ENCODE assay signal across 9 mouse cellular contexts in the genomic region with DNA sequence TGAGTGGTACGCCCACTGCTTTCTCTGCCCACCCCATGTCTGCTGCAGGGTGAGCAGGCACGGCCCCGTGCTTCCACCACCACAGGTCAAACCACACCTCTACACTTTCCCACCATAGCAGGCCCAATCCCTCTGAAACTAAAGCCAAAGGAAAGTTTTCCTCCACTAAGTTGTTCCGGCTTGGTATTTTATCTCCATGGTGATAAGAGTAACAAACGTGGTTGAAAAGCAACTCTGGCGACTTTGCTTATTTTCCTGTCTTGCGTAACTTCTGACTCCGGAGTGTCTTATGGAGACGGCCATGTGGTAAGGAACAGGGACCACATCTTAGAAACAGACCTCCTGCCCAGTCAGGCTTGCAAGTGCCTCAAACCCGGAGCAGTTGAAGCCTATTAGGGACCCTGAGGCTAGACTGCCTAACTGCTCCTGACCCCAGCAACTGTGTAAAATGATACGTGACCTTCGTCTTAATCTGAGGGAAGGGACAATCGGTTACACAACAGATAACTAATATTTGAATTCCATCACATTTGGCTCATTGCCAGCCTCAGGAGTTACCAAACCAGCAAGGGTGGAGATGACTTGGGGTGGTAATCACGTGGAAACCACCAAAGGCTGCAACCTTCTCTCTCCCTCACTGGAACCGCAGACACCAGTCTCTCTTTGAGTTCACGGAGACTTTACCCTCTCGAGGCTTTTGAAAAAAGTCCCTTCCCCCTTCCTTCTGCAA. TPM values are rescaled to one million over a fixed set of nuclear protein-coding genes. Genes with fewer than 3 reads are reported as not detected.
A peak's percentile ranks its signal among the peaks of the same experiment; 100 is the strongest.
DNase-seq lines count a peak whose midpoint lies in the region; ATAC-seq and TF ChIP-seq lines count a peak whose summit lies in the region.
"Had no signal": no experiment of that assay in that cellular context is flagged by ENCODE, and none has a peak within 500 bp of the region (broad histone marks: within the 10 kb centered on the region; RNA-seq: fewer than 3 reads in every experiment).

No protein-coding gene starts in this region.

- peak overlapping the region; percentile 7 for H3K4me3 ChIP-seq in liver, adult 2 months (ENCODE audit: insufficient read depth, low read depth, low read length)
- no peak overlapping the region for H3K4me3 ChIP-seq in heart, adult 2 months
- no peak overlapping the region for H3K4me3 ChIP-seq in liver, postnatal 0 days (ENCODE audit: low read depth, low read length)
- H3K4me3 ChIP-seq in stomach, embryonic 16.5 days (replicated peaks; ENCODE audit: low read length), result no peak overlapping the region
- H3K4me3 ChIP-seq in hindbrain, embryonic 16.5 days (ENCODE audit: low read length), result no peak overlapping the region
- no peak overlapping the region for H3K4me3 ChIP-seq in midbrain, embryonic 11.5 days (ENCODE audit: low read depth, low read length)
- H3K4me3 ChIP-seq in hindbrain, embryonic 11.5 days (ENCODE audit: low read depth, low read length), result no peak overlapping the region
- H3K4me3 ChIP-seq: midbrain, embryonic 12.5 days had no signal

- DNase-seq in liver, adult 2 months (ENCODE audit: extremely low read depth, low read depth, low spot score), result peak; percentile 97
- DNase-seq in liver, result no peak
- peak; percentile 42 to 43 for DNase-seq in heart, adult 2 months
- peak; percentile 69 for DNase-seq in liver, postnatal 0 days
- DNase-seq in midbrain, embryonic 11.5 days (ENCODE audit: low spot score, missing footprints), result no peak
- no peak for DNase-seq in hindbrain, embryonic 11.5 days (ENCODE audit: low spot score)

- H3K9ac ChIP-seq in liver, adult 2 months (ENCODE audit: low read depth, low read length), result peak overlapping the region; percentile 54
- H3K9ac ChIP-seq in heart, adult 2 months (ENCODE audit: low read depth, low read length), result no peak overlapping the region
- H3K9ac ChIP-seq in liver, postnatal 0 days (replicated peaks), result no peak overlapping the region
- H3K9ac ChIP-seq in stomach, embryonic 16.5 days (ENCODE audit: low read length), result peak overlapping the region; percentile 4; the same call in 1 of the 2 replicates
- H3K9ac ChIP-seq in hindbrain, embryonic 16.5 days (ENCODE audit: low read depth, low read length), result no peak overlapping the region
- H3K9ac ChIP-seq in midbrain, embryonic 11.5 days (ENCODE audit: low read length), result no peak overlapping the region
- no peak overlapping the region for H3K9ac ChIP-seq in hindbrain, embryonic 11.5 days (ENCODE audit: low read depth, low read length)
- H3K9ac ChIP-seq: midbrain, embryonic 12.5 days had no signal

- H3K79me2 ChIP-seq in liver, adult 2 months (ENCODE audit: control insufficient read depth, insufficient read depth, low read length), result no peaks in the 10 kb centered on the region
- no peaks in the 10 kb centered on the region for H3K79me2 ChIP-seq in heart, adult 2 months (replicated peaks; ENCODE audit: control insufficient read depth, insufficient read depth, low read length)

- no peaks in the 10 kb centered on the region for H3K36me3 ChIP-seq in liver, adult 2 months (ENCODE audit: control insufficient read depth, insufficient read depth, low read length)
- H3K36me3 ChIP-seq in heart, adult 2 months (ENCODE audit: control insufficient read depth, insufficient read depth, low read length), result no peaks in the 10 kb centered on the region
- H3K36me3 ChIP-seq in liver, postnatal 0 days (replicated peaks; ENCODE audit: insufficient read depth, low read length), result no peaks in the 10 kb centered on the region
- no peaks in the 10 kb centered on the region for H3K36me3 ChIP-seq in stomach, embryonic 16.5 days (ENCODE audit: control insufficient read depth, insufficient read depth, low read length)
- H3K36me3 ChIP-seq in hindbrain, embryonic 16.5 days (ENCODE audit: control insufficient read depth, insufficient read depth, low read length), result no peaks in the 10 kb centered on the region
- H3K36me3 ChIP-seq in midbrain, embryonic 11.5 days (ENCODE audit: control insufficient read depth, insufficient read depth, low read length), result no peaks in the 10 kb centered on the region
- no peaks in the 10 kb centered on the region for H3K36me3 ChIP-seq in hindbrain, embryonic 11.5 days (ENCODE audit: control insufficient read depth, insufficient read depth, low read length)
- H3K36me3 ChIP-seq: midbrain, embryonic 12.5 days had no signal

- peaks cover 32% of the 10 kb centered on the region for H3K4me1 ChIP-seq in liver, adult 2 months (ENCODE audit: control insufficient read depth, insufficient read depth, low read length)
- peaks cover 4% of the 10 kb centered on the region for H3K4me1 ChIP-seq in heart, adult 2 months (ENCODE audit: control insufficient read depth, insufficient read depth, low read length)
- peaks cover 29% of the 10 kb centered on the region for H3K4me1 ChIP-seq in liver, postnatal 0 days (ENCODE audit: insufficient read depth)
- peaks cover 8% of the 10 kb centered on the region; the same call in 1 of the 2 replicates for H3K4me1 ChIP-seq in stomach, embryonic 16.5 days (ENCODE audit: control insufficient read depth, insufficient read depth, low read length)
- no peaks in the 10 kb centered on the region for H3K4me1 ChIP-seq in hindbrain, embryonic 16.5 days (ENCODE audit: control insufficient read depth, insufficient read depth, low read depth, low read length)
- H3K4me1 ChIP-seq in midbrain, embryonic 11.5 days (ENCODE audit: control insufficient read depth, insufficient read depth, low read length), result no peaks in the 10 kb centered on the region
- H3K4me1 ChIP-seq in hindbrain, embryonic 11.5 days (replicated peaks; ENCODE audit: control insufficient read depth, insufficient read depth, low read length), result no peaks in the 10 kb centered on the region
- H3K4me1 ChIP-seq: midbrain, embryonic 12.5 days had no signal

- TF ChIP-seq CTCF in liver, adult 2 months (IDR thresholded peaks at IDR 0.05; ENCODE audit: low read depth, low read length), result no peak
- TF ChIP-seq CTCF in heart, adult 2 months (IDR thresholded peaks at IDR 0.05), result no peak
- TF ChIP-seq CTCF in liver, postnatal 0 days (IDR thresholded peaks at IDR 0.05; ENCODE audit: low read depth), result no peak

- TF ChIP-seq EP300 in heart, adult 2 months (IDR thresholded peaks at IDR 0.05; ENCODE audit: insufficient read depth, low read depth, low read length), result no peak
- TF ChIP-seq EP300 in liver, postnatal 0 days (IDR thresholded peaks at IDR 0.05; ENCODE audit: low read depth), result peak; percentile 67; the same call in 1 of the 2 replicates

- no peaks in the 10 kb centered on the region for H3K9me3 ChIP-seq in liver, postnatal 0 days (ENCODE audit: low read length)
- H3K9me3 ChIP-seq in stomach, embryonic 16.5 days (replicated peaks; ENCODE audit: control insufficient read depth, low read length), result no peaks in the 10 kb centered on the region
- no peaks in the 10 kb centered on the region for H3K9me3 ChIP-seq in hindbrain, embryonic 16.5 days (ENCODE audit: control insufficient read depth, low read length)
- H3K9me3 ChIP-seq in midbrain, embryonic 11.5 days (ENCODE audit: control insufficient read depth, low read length), result no peaks in the 10 kb centered on the region
- H3K9me3 ChIP-seq in hindbrain, embryonic 11.5 days (ENCODE audit: control insufficient read depth, low read length), result no peaks in the 10 kb centered on the region
- H3K9me3 ChIP-seq: midbrain, embryonic 12.5 days had no signal

- WGBS in liver, adult 2 months, result 8% methylated on average over 17 of the region's 17 CpGs
- 36% methylated on average over 17 of the region's 17 CpGs for WGBS in heart, adult 2 months
- 14% methylated on average over 17 of the region's 17 CpGs for WGBS in liver, postnatal 0 days (ENCODE audit: insufficient replicate concordance)
- WGBS in stomach, embryonic 16.5 days, result 39% methylated on average over 17 of the region's 17 CpGs
- WGBS in hindbrain, embryonic 16.5 days, result 80% methylated on average over 17 of the region's 17 CpGs
- 81% methylated on average over 17 of the region's 17 CpGs for WGBS in midbrain, embryonic 11.5 days
- 77% methylated on average over 17 of the region's 17 CpGs for WGBS in hindbrain, embryonic 11.5 days

- TF ChIP-seq POLR2A in liver, adult 2 months (IDR thresholded peaks at IDR 0.05; ENCODE audit: extremely low read depth, insufficient read depth, low read length), result no peak
- TF ChIP-seq POLR2A in heart, adult 2 months (IDR thresholded peaks at IDR 0.05; ENCODE audit: insufficient read depth, low read depth, low read length), result no peak

- H3K27ac ChIP-seq in liver, adult 2 months (replicated peaks; ENCODE audit: insufficient read depth, low read depth, low read length), result peak overlapping the region; percentile 94
- H3K27ac ChIP-seq in heart, adult 2 months, result no peak overlapping the region; the same call in 1 of the 2 replicates
- H3K27ac ChIP-seq in liver, postnatal 0 days (ENCODE audit: low read depth), result peak overlapping the region; percentile 86
- peak overlapping the region; percentile 56 for H3K27ac ChIP-seq in stomach, embryonic 16.5 days (ENCODE audit: low read length)
- H3K27ac ChIP-seq in hindbrain, embryonic 16.5 days (ENCODE audit: low read depth, low read length), result no peak overlapping the region
- H3K27ac ChIP-seq in midbrain, embryonic 11.5 days (ENCODE audit: low read depth, low read length), result no peak overlapping the region
- H3K27ac ChIP-seq in hindbrain, embryonic 11.5 days (ENCODE audit: low read depth, low read length), result no peak overlapping the region
- H3K27ac ChIP-seq: midbrain, embryonic 12.5 days had no signal

- H3K27me3 ChIP-seq in liver, adult 2 months (ENCODE audit: control insufficient read depth, insufficient read depth, low read length), result no peaks in the 10 kb centered on the region
- no peaks in the 10 kb centered on the region for H3K27me3 ChIP-seq in heart, adult 2 months (ENCODE audit: control insufficient read depth, insufficient read depth, low read length)
- H3K27me3 ChIP-seq in liver, postnatal 0 days (ENCODE audit: insufficient read depth, low read length), result no peaks in the 10 kb centered on the region
- H3K27me3 ChIP-seq in stomach, embryonic 16.5 days (ENCODE audit: control insufficient read depth, insufficient read depth, low read length), result no peaks in the 10 kb centered on the region
- H3K27me3 ChIP-seq in hindbrain, embryonic 16.5 days (replicated peaks; ENCODE audit: control insufficient read depth, insufficient read depth, low read length), result no peaks in the 10 kb centered on the region; the same call in 1 of the 2 replicates
- no peaks in the 10 kb centered on the region for H3K27me3 ChIP-seq in midbrain, embryonic 11.5 days (ENCODE audit: control insufficient read depth, insufficient read depth, low read length)
- no peaks in the 10 kb centered on the region for H3K27me3 ChIP-seq in hindbrain, embryonic 11.5 days (ENCODE audit: control insufficient read depth, insufficient read depth, low read length)
- H3K27me3 ChIP-seq: midbrain, embryonic 12.5 days had no signal

- H3K4me2 ChIP-seq in liver, postnatal 0 days (ENCODE audit: low read depth, low read length), result peak overlapping the region; percentile 56
- H3K4me2 ChIP-seq in stomach, embryonic 16.5 days (ENCODE audit: low read depth, low read length), result no peak overlapping the region
- no peak overlapping the region for H3K4me2 ChIP-seq in hindbrain, embryonic 16.5 days (ENCODE audit: low read length)
- no peak overlapping the region for H3K4me2 ChIP-seq in midbrain, embryonic 11.5 days
- H3K4me2 ChIP-seq in hindbrain, embryonic 11.5 days (replicated peaks; ENCODE audit: low read depth, low read length), result no peak overlapping the region
- H3K4me2 ChIP-seq: midbrain, embryonic 12.5 days had no signal

- intact Hi-C loops in heart, adult 2 months (cut with DNase I), result no loop called here

- ATAC-seq in liver, postnatal 0 days, result peak; percentile 59
- peak; percentile 72 for ATAC-seq in stomach, embryonic 16.5 days (ENCODE audit: insufficient read depth, low FRiP score)
- ATAC-seq in hindbrain, embryonic 16.5 days, result no peak
- ATAC-seq in midbrain, embryonic 11.5 days (ENCODE audit: low FRiP score), result no peak
- ATAC-seq in hindbrain, embryonic 11.5 days (ENCODE audit: low FRiP score), result no peak

RNA-seq across cellular contexts. Expression of gene Clstn3, which starts 13.5 kb away (rescaled TPM):
- total RNA-seq in liver, adult 2 months (2014; rRNA removed), result 1.6 and 2.7 TPM in 2 replicates
- polyA plus RNA-seq in liver, adult 2 months (2012; rRNA removed), result 4.1 and 4.4 TPM in 2 replicates
- 1 to 10 TPM; 1.4 to 1.9 TPM for total RNA-seq in heart, adult 2 months (2021)
- polyA plus RNA-seq in heart, adult 2 months (2012; rRNA removed), result 5.1 and 11.8 TPM in 2 replicates
- polyA plus RNA-seq in liver, postnatal 0 days (2015; fragmentation: Nextera tagmentation; extraction: Ambion mirVana), result 1.8 TPM in 2 replicates
- polyA plus RNA-seq in stomach, embryonic 16.5 days (2015; fragmentation: Nextera tagmentation; extraction: Ambion mirVana), result 5.9 and 7.3 TPM in 2 replicates
- polyA plus RNA-seq in hindbrain, embryonic 16.5 days (2015; fragmentation: Nextera tagmentation; extraction: Ambion mirVana), result 174 and 180 TPM in 2 replicates
- 10.3 and 10.5 TPM in 2 replicates for polyA plus RNA-seq in midbrain, embryonic 11.5 days (2014; fragmentation: Nextera tagmentation; extraction: Ambion mirVana)
- polyA plus RNA-seq in hindbrain, embryonic 11.5 days (2014; fragmentation: Nextera tagmentation; extraction: Ambion mirVana), result 10.2 and 11.9 TPM in 2 replicates

RNA-seq across cellular contexts. Expression of gene C1rl, which starts 14.8 kb away (rescaled TPM):
- 53.6 and 59.5 TPM in 2 replicates for total RNA-seq in liver, adult 2 months (2014; rRNA removed)
- 67.3 and 73.0 TPM in 2 replicates for polyA plus RNA-seq in liver, adult 2 months (2012; rRNA removed)
- 1 to 10 TPM; 1.1 to 1.2 TPM for total RNA-seq in heart, adult 2 months (2021)
- polyA plus RNA-seq in heart, adult 2 months (2012; rRNA removed), result 1.3 and 1.5 TPM in 2 replicates
- 31.1 and 36.2 TPM in 2 replicates for polyA plus RNA-seq in liver, postnatal 0 days (2015; fragmentation: Nextera tagmentation; extraction: Ambion mirVana)
- polyA plus RNA-seq in stomach, embryonic 16.5 days (2015; fragmentation: Nextera tagmentation; extraction: Ambion mirVana), result 1.6 and 1.7 TPM in 2 replicates
- polyA plus RNA-seq in hindbrain, embryonic 16.5 days (2015; fragmentation: Nextera tagmentation; extraction: Ambion mirVana), result 0.26 and 0.39 TPM in 2 replicates
- polyA plus RNA-seq in midbrain, embryonic 11.5 days (2014; fragmentation: Nextera tagmentation; extraction: Ambion mirVana), result 0.23 and 0.28 TPM in 2 replicates
- polyA plus RNA-seq in hindbrain, embryonic 11.5 days (2014; fragmentation: Nextera tagmentation; extraction: Ambion mirVana), result 0.11 and 0.15 TPM in 2 replicates

RNA-seq across cellular contexts. Expression of gene C1ra, which starts 34.1 kb away (rescaled TPM):
- total RNA-seq in liver, adult 2 months (2014; rRNA removed), result 165 and 177 TPM in 2 replicates
- polyA plus RNA-seq in liver, adult 2 months (2012; rRNA removed), result 92.5 and 119 TPM in 2 replicates
- 10 to 100 TPM; 10.4 to 12.2 TPM for total RNA-seq in heart, adult 2 months (2021)
- 17.3 and 19.5 TPM in 2 replicates for polyA plus RNA-seq in heart, adult 2 months (2012; rRNA removed)
- 63.0 and 65.0 TPM in 2 replicates for polyA plus RNA-seq in liver, postnatal 0 days (2015; fragmentation: Nextera tagmentation; extraction: Ambion mirVana)
- 9.4 TPM in 2 replicates for polyA plus RNA-seq in stomach, embryonic 16.5 days (2015; fragmentation: Nextera tagmentation; extraction: Ambion mirVana)
- polyA plus RNA-seq in hindbrain, embryonic 16.5 days (2015; fragmentation: Nextera tagmentation; extraction: Ambion mirVana), result 0.23 and 0.70 TPM in 2 replicates
- 0.14 TPM in 1 of 2 replicates, not detected in the other for polyA plus RNA-seq in midbrain, embryonic 11.5 days (2014; fragmentation: Nextera tagmentation; extraction: Ambion mirVana)
- polyA plus RNA-seq in hindbrain, embryonic 11.5 days (2014; fragmentation: Nextera tagmentation; extraction: Ambion mirVana), result 0.08 and 0.20 TPM in 2 replicates

Comparison
In these comparisons a context has a peak if more than half of its experiments do, and no peak if none do; other contexts are left out.
1. DNase-seq: peak in liver, adult 2 months (single experiment), heart, adult 2 months (2 of 2) and liver, postnatal 0 days (single experiment); none in liver (single experiment), midbrain, embryonic 11.5 days (single experiment) and hindbrain, embryonic 11.5 days (single experiment).
2. H3K9ac ChIP-seq: peak in liver, adult 2 months (single experiment) and stomach, embryonic 16.5 days (single experiment); none in heart, adult 2 months (single experiment), liver, postnatal 0 days (single experiment), hindbrain, embryonic 16.5 days (single experiment), midbrain, embryonic 11.5 days (single experiment) and hindbrain, embryonic 11.5 days (single experiment).
3. RNA of gene Clstn3, which starts 13.5 kb away (polyA plus RNA-seq): 174 to 180 TPM in hindbrain, embryonic 16.5 days; 5.1 to 11.8 TPM in heart, adult 2 months, 10.3 to 10.5 TPM in midbrain, embryonic 11.5 days, 10.2 to 11.9 TPM in hindbrain, embryonic 11.5 days, 5.9 to 7.3 TPM in stomach, embryonic 16.5 days, 4.1 to 4.4 TPM in liver, adult 2 months and 1.8 TPM in liver, postnatal 0 days; every median in the first group is over 10 times any median in the second.
4. H3K27ac ChIP-seq: peak in liver, adult 2 months (single experiment), liver, postnatal 0 days (single experiment) and stomach, embryonic 16.5 days (single experiment); none in heart, adult 2 months (single experiment), hindbrain, embryonic 16.5 days (single experiment), midbrain, embryonic 11.5 days (single experiment) and hindbrain, embryonic 11.5 days (single experiment).
5. ATAC-seq: peak in liver, postnatal 0 days (single experiment) and stomach, embryonic 16.5 days (single experiment); none in hindbrain, embryonic 16.5 days (single experiment), midbrain, embryonic 11.5 days (single experiment) and hindbrain, embryonic 11.5 days (single experiment).
6. RNA of gene C1rl, which starts 14.8 kb away (polyA plus RNA-seq): 67.3 to 73.0 TPM in liver, adult 2 months and 31.1 to 36.2 TPM in liver, postnatal 0 days; 1.6 to 1.7 TPM in stomach, embryonic 16.5 days, 1.3 to 1.5 TPM in heart, adult 2 months, 0.26 to 0.39 TPM in hindbrain, embryonic 16.5 days, 0.23 to 0.28 TPM in midbrain, embryonic 11.5 days and 0.11 to 0.15 TPM in hindbrain, embryonic 11.5 days; every median in the first group is over 10 times any median in the second.